Comparison of ENCODE assay signal across 11 mouse cellular contexts in genomic region chr9:119246826-119247225, GRCm38 (mm10). TPM values are rescaled to one million over a fixed set of nuclear protein-coding genes. Genes with fewer than 3 reads are reported as not detected.
DNase-seq lines count a peak whose midpoint lies in the region; ATAC-seq and TF ChIP-seq lines count a peak whose summit lies in the region.
"Had no signal": no experiment of that assay in that cellular context is flagged by ENCODE, and none has a peak within 500 bp of the region (broad histone marks: within the 10 kb centered on the region; RNA-seq: fewer than 3 reads in every experiment).

No protein-coding gene starts in this region.

- no peak overlapping the region for H3K27ac ChIP-seq in heart, adult 2 months
- H3K27ac ChIP-seq in hindbrain, embryonic 12.5 days: no peak overlapping the region
- H3K27ac ChIP-seq: forebrain, embryonic 13.5 days had no signal

- no peaks in the 10 kb centered on the region for H3K36me3 ChIP-seq in heart, adult 2 months (ENCODE audit: control insufficient read depth, insufficient read depth, low read length)
- H3K36me3 ChIP-seq in hindbrain, embryonic 12.5 days: peaks cover 59% of the 10 kb centered on the region

- no peak for ATAC-seq in hindbrain, embryonic 12.5 days (ENCODE audit: low FRiP score)
- ATAC-seq: CD4-positive, CD25-positive, alpha-beta regulatory T cell, adult 4 months; forebrain, embryonic 13.5 days had no signal

- no peaks in the 10 kb centered on the region for H3K79me2 ChIP-seq in heart, adult 2 months (replicated peaks; ENCODE audit: control insufficient read depth, insufficient read depth, low read length)

- H3K4me1 ChIP-seq in heart, adult 2 months (ENCODE audit: control insufficient read depth, insufficient read depth, low read length): no peaks in the 10 kb centered on the region
- H3K4me1 ChIP-seq in hindbrain, embryonic 12.5 days: no peaks in the 10 kb centered on the region
- H3K4me1 ChIP-seq: forebrain, embryonic 13.5 days had no signal

- no peak overlapping the region for H3K9ac ChIP-seq in heart, adult 2 months (ENCODE audit: low read depth, low read length)
- no peak overlapping the region for H3K9ac ChIP-seq in hindbrain, embryonic 12.5 days
- H3K9ac ChIP-seq: forebrain, embryonic 13.5 days had no signal

- no peak for TF ChIP-seq POLR2A in heart, adult 2 months (IDR thresholded peaks at IDR 0.05; ENCODE audit: insufficient read depth, low read depth, low read length)

- peak; percentile 56 for TF ChIP-seq CTCF in heart, adult 2 months (IDR thresholded peaks at IDR 0.05)

- H3K4me2 ChIP-seq in hindbrain, embryonic 12.5 days (replicated peaks): no peak overlapping the region
- H3K4me2 ChIP-seq: forebrain, embryonic 13.5 days had no signal

- 52% methylated on average over 5 of the region's 5 CpGs for WGBS in heart, adult 2 months
- 92% methylated on average over 5 of the region's 5 CpGs for WGBS in hindbrain, embryonic 12.5 days

- intact Hi-C loops in heart, adult 2 months (cut with DNase I): loop anchor here (10.0 kb wide), 1 partner anchor 188 kb away; no protein-coding TSS in a partner anchor
- intact Hi-C loops in heart, postnatal 25 days (cut with DNase I): loop anchor here (10.0 kb wide), 1 partner anchor 108 kb away; the partner anchor contains the start of gene Xylb

- DNase-seq in heart, adult 2 months: peak; percentile 31 to 34
- DNase-seq in heart, postnatal 25 days (ENCODE audit: low spot score): no peak
- DNase-seq in NIH3T3 (ENCODE audit: low read depth): peak; percentile 39
- peak; percentile 43 to 65 for DNase-seq in cerebellum, postnatal 10 days
- peak; percentile 85 for DNase-seq in kidney, postnatal 14 days
- DNase-seq in spleen, adult 18-20 months: no peak
- DNase-seq in Muller cell, postnatal 12 days (ENCODE audit: inconsistent ontology term): no peak

- no peak for TF ChIP-seq EP300 in heart, adult 2 months (IDR thresholded peaks at IDR 0.05; ENCODE audit: insufficient read depth, low read depth, low read length)

- no peaks in the 10 kb centered on the region for H3K9me3 ChIP-seq in hindbrain, embryonic 12.5 days (replicated peaks)
- H3K9me3 ChIP-seq: forebrain, embryonic 13.5 days had no signal

- H3K27me3 ChIP-seq in heart, adult 2 months (ENCODE audit: control insufficient read depth, insufficient read depth, low read length): no peaks in the 10 kb centered on the region
- H3K27me3 ChIP-seq in hindbrain, embryonic 12.5 days: no peaks in the 10 kb centered on the region
- H3K27me3 ChIP-seq: forebrain, embryonic 13.5 days had no signal

- no peak overlapping the region for H3K4me3 ChIP-seq in heart, adult 2 months
- H3K4me3 ChIP-seq in hindbrain, embryonic 12.5 days: no peak overlapping the region
- H3K4me3 ChIP-seq: forebrain, embryonic 13.5 days had no signal

RNA-seq across cellular contexts. Expression of gene Slc22a13, which starts 37.9 kb away (rescaled TPM):
- total RNA-seq in heart, adult 2 months (2021): not detected
- polyA plus RNA-seq in heart, adult 2 months (2012; rRNA removed): 0.06 TPM in 1 of 2 replicates, not detected in the other
- total RNA-seq in heart, postnatal 25 days (2021): not detected
- polyA plus RNA-seq in hindbrain, embryonic 12.5 days (2016; fragmentation: Nextera tagmentation; extraction: Ambion mirVana): 0.12 TPM in 1 of 2 replicates, not detected in the other
- total RNA-seq: neutrophil, adult 5-6 weeks had no signal
- polyA plus RNA-seq: CD4-positive, CD25-positive, alpha-beta regulatory T cell, adult 4 months; forebrain, embryonic 13.5 days had no signal

Comparison
In these comparisons a context has a peak if more than half of its experiments do, and no peak if none do; other contexts are left out.
1. DNase-seq: peak in heart, adult 2 months (2 of 2), NIH3T3 (single experiment), cerebellum, postnatal 10 days (2 of 2) and kidney, postnatal 14 days (single experiment); none in heart, postnatal 25 days (single experiment), spleen, adult 18-20 months (0 of 2) and Muller cell, postnatal 12 days (single experiment).